Mouse (Mus musculus) frontal cortex, adult 2 months (tissue): ENCODE data around the gene Gm2174. TPM values are rescaled to one million over a fixed set of nuclear protein-coding genes. Genes with fewer than 3 reads are reported as not detected.

ENCODE experiments used
- DNase-seq, 2 experiments: peaks; one replicate each; pipeline ENCODE4 v3.0.0; 2022; ENCODE audit warnings: low spot score in 1 of 2; ENCODE audit errors: extremely low spot score in 1 of 2
- polyA plus RNA-seq: library from polyadenylated mRNA; depleted of rRNA; stranded (reverse); fragments of >200 nt; gene quantifications from 2 replicates; pipeline ENCODE4 v1.2.3, GENCODE M21; 2012; rRNA removed

Gm2174 gene
- polyA plus RNA-seq, 1 experiment = not detected

DNA sequence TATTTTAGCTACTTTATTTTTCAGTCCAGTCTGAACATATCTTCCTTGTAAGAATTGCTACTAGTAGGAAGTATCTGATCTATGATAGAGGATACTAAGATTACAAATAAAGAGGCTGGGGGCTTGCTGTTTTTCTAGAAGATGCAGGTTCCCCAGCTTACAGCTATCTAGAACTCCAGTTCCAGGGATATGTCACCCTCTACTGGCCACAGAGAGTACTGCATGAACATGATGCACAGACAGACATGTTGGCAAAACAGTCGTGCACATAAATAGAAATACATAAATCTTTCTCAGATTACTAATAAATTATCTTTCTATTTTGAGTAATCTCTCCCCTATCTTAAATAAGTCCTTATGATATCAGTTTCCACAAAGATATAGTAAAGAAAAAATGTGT is 42.0 kb downstream of the Gm2174 start:
- peak; percentile 38 to 88 for DNase-seq

DNA sequence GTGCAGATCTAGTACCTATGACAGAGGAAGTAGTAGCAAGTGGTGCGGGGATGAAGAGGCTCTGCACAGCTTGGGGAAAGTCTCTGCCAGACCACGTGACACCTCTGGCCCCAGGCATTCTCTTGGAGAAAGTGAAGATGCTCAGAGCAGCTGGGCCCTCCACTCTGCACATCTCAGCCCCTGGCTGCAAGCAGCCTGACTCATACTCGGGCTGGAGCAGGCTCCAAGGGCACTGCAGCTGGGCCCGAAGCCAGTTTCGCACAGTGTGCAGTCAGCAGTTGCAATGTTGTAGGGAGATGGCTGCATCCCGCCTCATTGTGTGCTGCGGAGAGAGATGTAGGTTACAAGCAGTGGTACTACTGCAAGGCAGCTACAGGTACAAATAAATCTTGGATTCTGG is 49.5 kb downstream of the Gm2174 start:
- no peak for DNase-seq

Other genes with a start within 250 kb of the Gm2174 start
- not detected in 2 replicates for gene Gm773, start 235.1 kb upstream of the Gm2174 start, polyA plus RNA-seq
- 3.2 and 3.3 TPM in 2 replicates for gene Zfp449, start 101.6 kb upstream of the Gm2174 start, polyA plus RNA-seq
- gene Smim10l2a, start 73.4 kb upstream of the Gm2174 start, polyA plus RNA-seq = 15.0 and 19.2 TPM in 2 replicates
- 71.6 and 84.1 TPM in 2 replicates for gene Ints6l, start 6.9 kb downstream of the Gm2174 start, polyA plus RNA-seq
- gene Gm10477, start 76.8 kb downstream of the Gm2174 start, polyA plus RNA-seq = not detected in 2 replicates
- 0.17 TPM in 1 of 2 replicates, not detected in the other for gene Gm648, start 101.6 kb downstream of the Gm2174 start, polyA plus RNA-seq
- 22.4 and 23.2 TPM in 2 replicates for gene Mmgt1, start 150.1 kb downstream of the Gm2174 start, polyA plus RNA-seq
- gene Slc9a6, start 161.8 kb downstream of the Gm2174 start, polyA plus RNA-seq = 64.8 and 73.8 TPM in 2 replicates